Mouse (Mus musculus) neutrophil, adult 83 days (primary cell): ENCODE measurements around the gene Tfap4. TPM values are rescaled to one million over a fixed set of nuclear protein-coding genes. Genes with fewer than 3 reads are reported as not detected.

ENCODE experiments used
- total RNA-seq, 2 experiments: library from RNA; stranded (reverse); gene quantifications; one replicate each; pipeline ENCODE4 v1.2.4; 2023

The Tfap4 gene
- total RNA-seq = 10 to 100 TPM in 1 of 2 experiments, 1 to 10 TPM in 1; 8.1 to 10.4 TPM

GRCm38 (mm10) chr16:4559715-4560144 is at the start of gene Tfap4:
Tfap4 (minus strand) TSS chr16:4559854.

GRCm38 (mm10) chr16:4593971-4594813 is 34.5 kb upstream of the Tfap4 start, which contains the start of gene Glis2:
Glis2 (plus strand) TSS chr16:4594713.

GRCm38 (mm10) chr16:4541501-4542198 is 18.0 kb downstream of the Tfap4 start, which contains the start of gene Srl:
Srl (minus strand) TSS chr16:4541816.

Other genes starting within 250 kb of the Tfap4 start
- gene Adcy9, start 139.4 kb downstream of the Tfap4 start, total RNA-seq = 10 to 100 TPM in 1 of 2 experiments, 1 to 10 TPM in 1; 8.5 to 10.8 TPM
- gene Srl, start 18.0 kb downstream of the Tfap4 start, total RNA-seq = 1 to 10 TPM; 1.2 to 3.2 TPM
- under 1 TPM; 0.62 to 0.79 TPM for gene Glis2, start 34.9 kb upstream of the Tfap4 start, total RNA-seq
- gene Pam16, start 65.1 kb upstream of the Tfap4 start, total RNA-seq = 10 to 100 TPM; 38.5 to 42.4 TPM
- gene Vasn, start 80.1 kb upstream of the Tfap4 start, total RNA-seq = under 1 TPM; 0.42 TPM
- 10 to 100 TPM; 12.2 to 14.4 TPM for gene Dnaja3, start 80.1 kb upstream of the Tfap4 start, total RNA-seq
- 100 to 1,000 TPM; 211 to 233 TPM for gene Coro7, start 119.9 kb upstream of the Tfap4 start, total RNA-seq
- gene Nmral1, start 159.5 kb upstream of the Tfap4 start, total RNA-seq = 10 to 100 TPM; 20.7 to 28.1 TPM
- 10 to 100 TPM; 49.4 to 52.9 TPM for gene Hmox2, start 166.5 kb upstream of the Tfap4 start, total RNA-seq
- gene Cdip1, start 230.4 kb upstream of the Tfap4 start, total RNA-seq = 10 to 100 TPM; 12.9 to 14.2 TPM